Mouse (Mus musculus) monocyte, adult 2 months (primary cell): ENCODE data around the gene Zfp428.
"Not testable (repeated sequence)": the region's sequence is repeated elsewhere in the genome, so short reads cannot be mapped to it uniquely, and the experiment has no call there.

Experiments used
- DNase-seq, 2 experiments: peaks; one replicate each; pipeline ENCODE4 v3.0.0; 2022; ENCODE audit warnings: low spot score in 2 of 2, low read depth in 1 of 2

Gene Zfp428

GRCm38 (mm10) chr7:24480986-24481473, 25.8 kb upstream of the Zfp428 start:
- no peak for DNase-seq

- DNase-seq: peak in 1 of 2 experiments; percentile 26
Observed at GRCm38 (mm10) chr7:24481474-24482207, 25.2 kb upstream of the Zfp428 start, which contains the start of gene Cadm4. TSS of gene Cadm4 (plus strand) at chr7:24482023.

GRCm38 (mm10) chr7:24482208-24483020, 24.4 kb upstream of the Zfp428 start:
- DNase-seq: no peak

GRCm38 (mm10) chr7:24483291-24483690, 23.5 kb upstream of the Zfp428 start:
- not testable (repeated sequence) for DNase-seq

GRCm38 (mm10) chr7:24485481-24485880, 21.3 kb upstream of the Zfp428 start:
- DNase-seq: no peak

GRCm38 (mm10) chr7:24486654-24487130, 20.1 kb upstream of the Zfp428 start:
- no peak for DNase-seq

GRCm38 (mm10) chr7:24487403-24487802, 19.4 kb upstream of the Zfp428 start:
- no peak for DNase-seq

GRCm38 (mm10) chr7:24488303-24488702, 18.5 kb upstream of the Zfp428 start:
- no peak for DNase-seq

- DNase-seq: no peak
Observed at GRCm38 (mm10) chr7:24499856-24500577, 6.8 kb upstream of the Zfp428 start.

- no peak for DNase-seq
Observed at GRCm38 (mm10) chr7:24500929-24501328, 5.9 kb upstream of the Zfp428 start.

GRCm38 (mm10) chr7:24501492-24501891, 5.3 kb upstream of the Zfp428 start:
- DNase-seq: no peak

- no peak for DNase-seq
Observed at GRCm38 (mm10) chr7:24504004-24504403, 2.8 kb upstream of the Zfp428 start.

- no peak for DNase-seq
Observed at GRCm38 (mm10) chr7:24504868-24505267, 1.9 kb upstream of the Zfp428 start.

GRCm38 (mm10) chr7:24505447-24506064, 1.2 kb upstream of the Zfp428 start:
- DNase-seq: no peak

GRCm38 (mm10) chr7:24506065-24506459, 744 bp upstream of the Zfp428 start:
- no peak for DNase-seq

- DNase-seq: no peak
Observed at GRCm38 (mm10) chr7:24506476-24506837, 349 bp upstream of the Zfp428 start.

GRCm38 (mm10) chr7:24507726-24508114, 914 bp downstream of the Zfp428 start:
- DNase-seq: no peak

GRCm38 (mm10) chr7:24512355-24512754, 5.5 kb downstream of the Zfp428 start, which contains the start of gene AC161166.1:
TSS of gene AC161166.1 (minus strand) at chr7:24512455.
- no peak for DNase-seq

GRCm38 (mm10) chr7:24516319-24516718, 9.5 kb downstream of the Zfp428 start:
- not testable (repeated sequence) for DNase-seq

GRCm38 (mm10) chr7:24517077-24517476, 10.3 kb downstream of the Zfp428 start:
- DNase-seq: no peak

- DNase-seq: no peak
Observed at GRCm38 (mm10) chr7:24517654-24518053, 10.8 kb downstream of the Zfp428 start.
